Mouse (Mus musculus): ENCODE measurements around the gene Mrps9.

Mrps9 gene

GRCm38 (mm10) chr1:42907153-42907552 is 56.1 kb downstream of the Mrps9 start:
- DNase-seq = no peak

- DNase-seq = no peak
Measured at GRCm38 (mm10) chr1:42915062-42915461, 64.0 kb downstream of the Mrps9 start.

- DNase-seq = no peak
Measured at GRCm38 (mm10) chr1:42916719-42917118, 65.7 kb downstream of the Mrps9 start.

- no peak for DNase-seq
Measured at GRCm38 (mm10) chr1:42917908-42918307, 66.9 kb downstream of the Mrps9 start.

- DNase-seq = no peak
Measured at GRCm38 (mm10) chr1:42923924-42924323, 72.9 kb downstream of the Mrps9 start.

GRCm38 (mm10) chr1:42933613-42934012 is 82.6 kb downstream of the Mrps9 start:
- no peak for DNase-seq

GRCm38 (mm10) chr1:42948486-42948885 is 97.5 kb downstream of the Mrps9 start:
- no peak for DNase-seq

- peak; percentile 31 to 39 for DNase-seq
Measured at GRCm38 (mm10) chr1:42952734-42953481, 101.9 kb downstream of the Mrps9 start, which contains the start of gene Gpr45. Gene Gpr45 (plus strand): TSS chr1:42952872.

- no peak for DNase-seq
Measured at GRCm38 (mm10) chr1:42953482-42953822, 102.4 kb downstream of the Mrps9 start.
